28 mouse cellular contexts compared by ENCODE assay signal in genomic region chr2:132526110-132526509, GRCm38 (mm10).
DNase-seq lines count a peak whose midpoint lies in the region; ATAC-seq lines count a peak whose summit lies in the region.
"Had no signal": no experiment of that assay in that cellular context is flagged by ENCODE, and none has a peak within 500 bp of the region (broad histone marks: within the 10 kb centered on the region; RNA-seq: fewer than 3 reads in every experiment).

No protein-coding gene starts in this region.

- no peak overlapping the region for H3K4me3 ChIP-seq in embryonic facial prominence, embryonic 11.5 days (ENCODE audit: low read depth, low read length)
- H3K4me3 ChIP-seq: embryonic facial prominence, embryonic 15.5 days; gastrocnemius, adult 2 months; heart, embryonic 12.5 days; heart, embryonic 15.5 days; hindbrain, embryonic 10.5 days; hindbrain, embryonic 13.5 days; intestine, embryonic 15.5 days had no signal

- DNase-seq in embryo, embryonic 10 days (ENCODE audit: low spot score), result peak; percentile 25
- DNase-seq in embryo, embryonic 9.5 days (ENCODE audit: extremely low spot score), result no peak
- DNase-seq in embryo, embryonic 10.5 days (ENCODE audit: low spot score), result peak; percentile 19
- peak; percentile 77 for DNase-seq in embryonic facial prominence, embryonic 11.5 days (ENCODE audit: low spot score)
- peak; percentile 28 for DNase-seq in mesoderm, embryonic 11.5 days (ENCODE audit: low read depth, low spot score)
- DNase-seq in cerebellum, postnatal 10 days, result no peak
- DNase-seq in spleen, postnatal 36 days (ENCODE audit: low spot score in 2 of 2), result no peak
- no peak for DNase-seq in right cerebral cortex, postnatal 36 days (ENCODE audit: low spot score in 2 of 2)
- DNase-seq: adrenal gland, adult 2 months; adrenal gland, postnatal 14 days; cerebellum, adult 11 months; cerebellum, adult 2 months; cerebellum, adult 9-11 months; forebrain, postnatal 0 days; gastrocnemius, adult 2 months; gastrocnemius, postnatal 14 days; heart, adult 11 months; heart, postnatal 10 days; heart, postnatal 36 days had no signal

- no peaks in the 10 kb centered on the region for H3K9me3 ChIP-seq in embryonic facial prominence, embryonic 11.5 days (replicated peaks; ENCODE audit: control insufficient read depth, low read length)
- H3K9me3 ChIP-seq: embryonic facial prominence, embryonic 15.5 days; G1E; heart, embryonic 12.5 days; heart, embryonic 15.5 days; hindbrain, embryonic 10.5 days; hindbrain, embryonic 13.5 days; intestine, embryonic 15.5 days had no signal

- 23% methylated on average over 4 of the region's 4 CpGs for WGBS in embryonic facial prominence, embryonic 11.5 days

- no peak overlapping the region for H3K4me2 ChIP-seq in embryonic facial prominence, embryonic 11.5 days (ENCODE audit: low read depth, low read length)
- H3K4me2 ChIP-seq: embryonic facial prominence, embryonic 15.5 days; heart, embryonic 12.5 days; heart, embryonic 15.5 days; hindbrain, embryonic 13.5 days; intestine, embryonic 15.5 days had no signal

- H3K36me3 ChIP-seq in embryonic facial prominence, embryonic 11.5 days (replicated peaks; ENCODE audit: control insufficient read depth, insufficient read depth, low read depth, low read length), result no peaks in the 10 kb centered on the region; the same call in 1 of the 2 replicates

- H3K27ac ChIP-seq in embryonic facial prominence, embryonic 11.5 days (replicated peaks; ENCODE audit: low read depth, low read length), result no peak overlapping the region; the same call in 1 of the 2 replicates
- H3K27ac ChIP-seq: embryonic facial prominence, embryonic 15.5 days; gastrocnemius, adult 2 months; heart, embryonic 15.5 days; hindbrain, embryonic 10.5 days; hindbrain, embryonic 13.5 days; intestine, embryonic 15.5 days had no signal

- H3K9ac ChIP-seq in embryonic facial prominence, embryonic 11.5 days (replicated peaks; ENCODE audit: low read length), result no peak overlapping the region
- H3K9ac ChIP-seq: embryonic facial prominence, embryonic 15.5 days; forebrain, postnatal 0 days; heart, embryonic 12.5 days; heart, embryonic 15.5 days; hindbrain, embryonic 13.5 days; intestine, embryonic 15.5 days had no signal

- no peak; the same call in 1 of the 2 replicates for ATAC-seq in embryonic facial prominence, embryonic 11.5 days (replicated peaks; ENCODE audit: insufficient number of reproducible peaks, low FRiP score, low TSS enrichment, low read depth)
- ATAC-seq: forebrain, embryonic 14.5 days; forebrain, postnatal 0 days; hindbrain, embryonic 16.5 days; intestine, embryonic 15.5 days had no signal

- H3K27me3 ChIP-seq in embryonic facial prominence, embryonic 11.5 days (ENCODE audit: control insufficient read depth, insufficient read depth, low read length), result no peaks in the 10 kb centered on the region
- H3K27me3 ChIP-seq: embryonic facial prominence, embryonic 15.5 days; heart, embryonic 12.5 days; heart, embryonic 15.5 days; hindbrain, embryonic 13.5 days; intestine, embryonic 15.5 days had no signal

- no peaks in the 10 kb centered on the region for H3K4me1 ChIP-seq in embryonic facial prominence, embryonic 11.5 days (ENCODE audit: control insufficient read depth, insufficient read depth, low read length)
- H3K4me1 ChIP-seq: heart, embryonic 12.5 days; heart, embryonic 15.5 days; hindbrain, embryonic 10.5 days; intestine, embryonic 15.5 days had no signal

Comparison
In these comparisons a context has a peak if more than half of its experiments do, and no peak if none do; other contexts are left out.
1. DNase-seq: peak in embryo, embryonic 10 days (single experiment), embryo, embryonic 10.5 days (single experiment), embryonic facial prominence, embryonic 11.5 days (single experiment) and mesoderm, embryonic 11.5 days (single experiment); none in embryo, embryonic 9.5 days (single experiment), cerebellum, postnatal 10 days (0 of 2), spleen, postnatal 36 days (0 of 2) and right cerebral cortex, postnatal 36 days (0 of 2).